Mouse (Mus musculus): Measurements from ENCODE around the gene 4930404H24Rik. TPM values are rescaled to one million over a fixed set of nuclear protein-coding genes. Genes with fewer than 3 reads are reported as not detected.

Gene 4930404H24Rik
- not detected for total RNA-seq (2021)
- long read RNA-seq, experiment 1, result 0 reads
- long read RNA-seq, experiment 2, result 0 reads

GRCm38 (mm10) chr2:153492573-153493392 is at the start of gene 4930404H24Rik:
Gene 4930404H24Rik, plus strand, starts transcription at chr2:153492790.
- DNase-seq, result peak; percentile 66

GRCm38 (mm10) chr2:153443434-153444240 is 49.0 kb upstream of the 4930404H24Rik start:
- DNase-seq, result peak; percentile 48

DNA sequence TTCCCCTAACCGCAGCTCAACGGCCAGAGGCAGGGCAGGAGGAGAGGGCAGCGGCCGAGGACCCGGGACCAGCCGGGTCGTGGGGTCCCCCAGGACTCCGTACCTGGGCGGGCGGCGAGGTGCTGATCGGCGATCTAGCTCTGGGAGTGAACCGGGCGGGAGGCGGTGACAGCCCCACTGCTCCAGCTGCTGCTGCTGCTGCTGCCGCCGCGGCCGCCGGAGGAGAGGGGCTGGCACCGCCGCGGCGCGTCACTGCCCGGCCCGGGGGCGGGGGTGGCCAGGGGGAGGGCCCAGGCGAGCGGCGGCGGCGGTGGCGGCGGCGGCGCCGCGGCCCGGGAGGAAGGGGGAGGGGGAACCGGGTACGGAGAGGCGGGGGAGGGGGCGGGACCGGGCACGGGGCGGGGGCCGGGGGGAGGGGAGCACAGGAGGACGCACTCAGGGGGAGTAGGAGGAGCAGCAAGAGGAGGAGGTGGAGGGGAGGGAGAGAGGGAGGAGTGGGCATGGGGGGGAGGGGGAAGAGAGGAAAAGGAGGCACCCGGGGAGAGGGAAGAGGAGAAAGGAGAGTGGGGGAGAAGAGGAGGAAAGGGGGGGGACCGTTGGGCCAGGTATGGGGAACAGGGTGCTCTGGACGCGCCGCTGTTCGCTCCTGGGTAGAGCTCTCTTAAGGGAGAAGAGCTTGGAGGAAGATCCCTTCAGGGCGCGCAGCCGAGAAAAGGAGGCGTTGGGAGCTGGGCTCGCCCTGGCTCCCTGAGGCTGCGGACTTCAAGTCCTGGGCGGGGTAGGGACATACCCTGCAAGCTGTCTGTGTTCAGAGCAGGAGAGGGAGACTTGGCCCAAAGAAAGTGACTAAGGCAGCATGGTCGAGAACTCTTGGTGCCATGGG is 48.1 kb upstream of the 4930404H24Rik start:
- DNase-seq, result peak; percentile 72

- DNase-seq, result peak; percentile 37
Measured at GRCm38 (mm10) chr2:153445137-153446016, 47.2 kb upstream of the 4930404H24Rik start.

GRCm38 (mm10) chr2:153446017-153446408 is 46.6 kb upstream of the 4930404H24Rik start:
- no peak for DNase-seq

GRCm38 (mm10) chr2:153446476-153446875 is 46.1 kb upstream of the 4930404H24Rik start:
- DNase-seq, result no peak

GRCm38 (mm10) chr2:153447719-153448118 is 44.9 kb upstream of the 4930404H24Rik start:
- DNase-seq, result no peak

- no peak for DNase-seq
Measured at GRCm38 (mm10) chr2:153448519-153448918, 44.1 kb upstream of the 4930404H24Rik start.

DNA sequence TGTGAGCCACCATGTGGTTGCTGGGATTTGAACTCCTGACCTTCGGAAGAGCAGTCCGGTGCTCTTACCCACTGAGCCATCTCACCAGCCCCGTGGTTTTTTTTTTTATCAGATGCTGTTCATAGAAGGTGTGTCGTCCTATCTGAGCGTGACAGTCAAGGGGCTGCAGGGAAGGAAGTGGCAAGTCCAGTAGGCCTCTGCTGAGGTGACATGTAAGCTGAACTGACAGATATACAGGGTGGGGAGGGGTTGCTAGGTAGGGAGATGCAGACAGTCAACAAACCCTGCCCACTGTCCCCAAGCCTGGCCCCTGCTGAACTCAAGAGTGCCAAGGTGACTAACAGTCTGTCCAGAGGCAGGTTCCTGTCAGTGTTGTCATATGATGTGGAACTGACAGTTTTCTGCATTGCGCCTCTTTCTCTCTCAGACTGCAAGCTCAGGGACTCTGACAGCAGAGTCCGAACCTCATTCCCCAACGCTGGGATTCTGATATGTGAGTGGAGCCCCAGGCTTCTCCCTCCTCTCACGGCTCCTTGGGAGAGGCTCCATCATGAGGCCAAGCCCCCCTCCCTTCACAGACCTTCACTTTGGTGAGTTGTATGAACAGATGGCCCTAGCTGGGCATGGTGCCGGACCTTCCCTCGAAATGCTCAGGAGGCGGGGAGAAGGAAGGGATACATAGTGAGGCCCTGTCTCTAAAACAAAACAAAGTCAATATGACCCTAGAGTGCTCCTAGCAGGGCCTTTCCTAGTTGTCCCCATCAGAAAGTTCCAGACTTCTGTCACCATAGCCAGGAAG is 38.4 kb upstream of the 4930404H24Rik start:
- DNase-seq, result no peak

DNA sequence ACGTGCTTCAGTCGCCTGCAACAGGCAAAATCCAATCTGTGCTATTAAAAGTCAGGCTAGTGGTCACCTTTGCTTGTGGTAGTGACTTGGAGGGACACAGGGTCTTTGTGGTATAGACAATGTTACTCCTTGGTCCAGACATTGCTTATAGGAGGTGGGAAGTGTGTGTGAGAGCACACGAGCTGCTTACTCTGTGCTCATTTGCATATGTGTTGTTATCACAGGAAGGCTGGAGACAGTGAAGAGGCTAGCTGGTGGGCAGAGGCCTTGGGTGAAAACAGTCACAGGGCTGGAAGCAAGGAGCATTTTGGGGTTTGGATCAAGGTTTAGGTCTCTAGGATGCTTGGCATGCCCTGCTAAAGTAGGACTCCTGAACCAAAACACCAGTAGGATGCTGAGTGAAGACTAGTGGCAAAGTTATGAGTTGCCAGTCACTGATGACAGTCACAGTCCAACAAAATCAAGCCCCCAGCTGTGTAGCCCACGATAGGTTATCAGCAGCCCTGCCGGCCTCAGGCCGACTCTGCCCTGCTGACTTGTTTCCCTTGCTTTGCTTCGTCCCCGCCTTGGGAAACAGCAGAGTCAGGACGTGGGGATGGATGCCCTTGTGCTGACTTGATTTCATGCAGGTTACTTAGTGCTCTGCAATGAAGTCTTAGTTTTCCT is 37.6 kb upstream of the 4930404H24Rik start:
- DNase-seq, result no peak

GRCm38 (mm10) chr2:153457467-153457866 is 35.1 kb upstream of the 4930404H24Rik start:
- no peak for DNase-seq

DNA sequence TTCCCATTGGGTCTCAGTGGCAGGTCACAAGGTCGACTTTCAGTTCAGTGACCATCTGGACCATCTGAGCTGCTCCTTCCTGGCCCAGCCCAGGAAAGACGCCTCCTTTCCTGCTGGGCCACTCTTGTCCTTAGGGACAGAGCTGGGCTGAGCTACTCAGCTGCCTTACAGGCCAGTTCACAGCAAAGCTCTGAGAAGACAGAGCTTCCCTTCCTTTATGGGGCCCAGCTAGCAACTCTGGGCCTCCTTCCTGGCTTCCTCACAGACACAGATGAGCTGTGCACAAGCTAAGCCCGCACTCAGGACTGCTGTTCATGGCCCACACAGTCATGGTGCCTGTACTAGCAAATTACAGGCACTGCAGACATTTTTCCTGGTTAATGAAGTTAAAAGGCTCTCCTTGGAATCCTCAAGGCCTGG is 34.6 kb upstream of the 4930404H24Rik start:
- DNase-seq, result no peak

DNA sequence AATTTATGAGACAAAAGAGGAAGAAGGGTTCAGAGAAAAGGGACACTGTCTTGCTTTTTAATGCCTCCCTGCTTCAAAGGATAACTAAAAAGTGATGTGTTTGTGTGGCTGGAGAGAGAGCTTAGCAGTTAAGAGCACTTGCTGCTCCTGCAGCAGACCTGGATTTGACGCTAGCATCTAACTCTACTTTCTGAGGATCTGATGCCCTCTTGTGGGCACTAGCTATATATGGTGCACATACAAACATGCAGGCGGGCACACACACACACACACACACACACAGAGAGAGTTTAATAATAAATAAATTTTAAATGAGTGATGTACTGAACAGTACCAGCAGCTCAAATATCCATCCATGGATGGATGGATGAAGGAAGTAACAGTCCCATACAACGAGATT is 29.3 kb upstream of the 4930404H24Rik start:
- DNase-seq, result no peak

DNA sequence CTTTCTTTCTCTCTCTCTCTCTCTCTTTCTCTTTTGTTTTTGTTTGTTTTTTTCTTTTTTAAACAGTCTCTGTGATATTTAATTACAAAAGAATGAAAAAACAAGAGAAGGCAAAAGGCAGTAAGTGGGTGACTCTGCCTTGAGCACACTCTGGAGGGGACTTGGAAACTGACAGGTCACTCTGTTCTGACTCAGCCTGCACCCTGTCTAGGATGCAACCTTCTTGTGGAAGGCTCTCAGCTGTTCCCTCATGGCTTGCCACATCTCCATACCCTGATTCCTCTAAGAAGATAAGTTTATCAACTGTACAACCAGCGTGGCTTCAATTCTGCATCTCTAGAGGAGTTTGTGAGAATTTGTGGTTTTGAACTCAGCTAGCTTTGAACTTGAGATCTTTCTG is 25.2 kb upstream of the 4930404H24Rik start:
- no peak for DNase-seq

- no peak for DNase-seq
Measured at GRCm38 (mm10) chr2:153469317-153469716, 23.3 kb upstream of the 4930404H24Rik start.

- no peak for DNase-seq
Measured at GRCm38 (mm10) chr2:153469764-153470163, 22.8 kb upstream of the 4930404H24Rik start.

DNA sequence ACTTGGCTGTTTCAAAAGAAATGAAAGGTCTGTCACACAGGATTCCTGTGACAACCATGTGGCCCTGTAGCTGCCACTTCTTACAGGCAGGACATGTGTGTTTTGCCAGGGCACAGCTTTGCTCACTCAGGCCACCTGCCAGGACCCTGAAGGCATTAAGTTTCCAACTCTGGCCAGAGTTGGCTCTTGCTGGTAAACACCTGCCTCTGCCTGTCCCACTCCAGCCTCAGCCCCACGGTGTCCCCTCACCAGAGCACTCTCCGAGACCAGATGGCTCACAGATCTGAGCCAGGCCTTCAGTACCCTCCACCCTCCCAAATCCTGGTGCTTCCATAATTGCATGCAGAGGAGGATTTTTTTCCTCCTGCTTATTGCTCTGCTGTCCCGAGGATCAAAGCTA is 21.6 kb upstream of the 4930404H24Rik start:
- DNase-seq, result peak; percentile 65

- no peak for DNase-seq
Measured at GRCm38 (mm10) chr2:153475114-153476112, 17.2 kb upstream of the 4930404H24Rik start.
